Mouse (Mus musculus): ENCODE results near the gene Gm10271. TPM values are rescaled to one million over a fixed set of nuclear protein-coding genes. Genes with fewer than 3 reads are reported as not detected.

Gene Gm10271
- polyA plus RNA-seq, 1 experiment from 2014 or later, result not detected

Other genes with a start within 250 kb of the Gm10271 start
- gene Myrfl, start 75.7 kb downstream of the Gm10271 start, polyA plus RNA-seq (2014; fragmentation: Nextera tagmentation; extraction: Ambion mirVana), result 0.04 and 0.23 TPM in 2 replicates
- 41.1 and 44.3 TPM in 2 replicates for gene Rab3ip, start 21.8 kb downstream of the Gm10271 start, polyA plus RNA-seq (2014; fragmentation: Nextera tagmentation; extraction: Ambion mirVana)
- 0.12 TPM in 1 of 2 replicates, not detected in the other for gene Best3, start 13.7 kb upstream of the Gm10271 start, polyA plus RNA-seq (2014; fragmentation: Nextera tagmentation; extraction: Ambion mirVana)
- gene Lrrc10, start 72.7 kb upstream of the Gm10271 start, polyA plus RNA-seq (2014; fragmentation: Nextera tagmentation; extraction: Ambion mirVana), result 0.15 TPM in 1 of 2 replicates, not detected in the other
- 337 and 338 TPM in 2 replicates for gene Cct2, start 91.2 kb upstream of the Gm10271 start, polyA plus RNA-seq (2014; fragmentation: Nextera tagmentation; extraction: Ambion mirVana)
- gene Frs2, start 175.9 kb upstream of the Gm10271 start, polyA plus RNA-seq (2014; fragmentation: Nextera tagmentation; extraction: Ambion mirVana), result 27.1 and 28.5 TPM in 2 replicates

Measured in midbrain, embryonic 11.5 days (tissue).